Mouse (Mus musculus): ENCODE measurements at regions not wholly inside any gene's neighbourhood (a gene's known extent, or its start where the extent isn't known, plus 50 kb on each side); places are given as distances from the start of the nearest gene placed in this dataset.

- H3K27ac ChIP-seq, result no peak overlapping the region
- intact Hi-C loops (cut with DNase I), result loop anchor here (10.0 kb wide), 1 partner anchor 169 kb away; no protein-coding TSS in a partner anchor
- DNase-seq (ENCODE audit: extremely low spot score in 1 of 2, low spot score in 2 of 2), result no peak
- peak; percentile 34 for TF ChIP-seq CTCF (IDR thresholded peaks at IDR 0.05)
- H3K4me3 ChIP-seq, result no peak overlapping the region
Measured at GRCm38 (mm10) chr9:120774251-120774650, 154.8 kb upstream of the Ctnnb1 start.

GRCm38 (mm10) chr9:120774772-120775171, 154.2 kb upstream of the Ctnnb1 start:
- intact Hi-C loops (cut with DNase I), result loop anchor here (5.0 to 10.0 kb wide), 3 partner anchors 83 to 170 kb away; no protein-coding TSS in a partner anchor
- no peak overlapping the region for H3K4me3 ChIP-seq
- no peak for TF ChIP-seq CTCF (IDR thresholded peaks at IDR 0.05)
- no peak for DNase-seq (ENCODE audit: extremely low spot score in 1 of 2, low spot score in 2 of 2)
- H3K27ac ChIP-seq, result no peak overlapping the region

- intact Hi-C loops (cut with DNase I), result loop anchor here (5.0 to 10.0 kb wide), 3 partner anchors 82 to 171 kb away; no protein-coding TSS in a partner anchor
- TF ChIP-seq CTCF (IDR thresholded peaks at IDR 0.05), result peak; percentile 9; the same call in 1 of the 2 replicates
- DNase-seq (ENCODE audit: extremely low spot score in 1 of 2, low spot score in 2 of 2), result no peak
Measured at GRCm38 (mm10) chr9:120775721-120776120, 153.3 kb upstream of the Ctnnb1 start.

GRCm38 (mm10) chr9:120776456-120777001, 152.5 kb upstream of the Ctnnb1 start:
- no peak for TF ChIP-seq CTCF (IDR thresholded peaks at IDR 0.05)
- no peak for DNase-seq (ENCODE audit: extremely low spot score in 1 of 2, low spot score in 2 of 2)
- no peak overlapping the region for H3K27ac ChIP-seq
- no peak overlapping the region for H3K4me3 ChIP-seq
- intact Hi-C loops (cut with DNase I), result loop anchor here (5.0 to 10.0 kb wide), 3 partner anchors 81 to 172 kb away; no protein-coding TSS in a partner anchor

More at GRCm38 (mm10) chr9:120775721-120776120, 153.3 kb upstream of the Ctnnb1 start:
- Histone ChIP-seq H3K4me3 (no peak overlapping the region), H3K27ac (no peak overlapping the region)

- intact Hi-C loops (cut with DNase I), result loop anchor here (5.0 to 10.0 kb wide), 3 partner anchors 80 to 172 kb away; no protein-coding TSS in a partner anchor
Measured at GRCm38 (mm10) chr9:120777016-120777415, 152.0 kb upstream of the Ctnnb1 start.

GRCm38 (mm10) chr9:120777501-120777900, 151.5 kb upstream of the Ctnnb1 start:
- Histone ChIP-seq H3K4me3 (no peak overlapping the region), H3K27ac (peak overlapping the region; percentile 55)
- intact Hi-C loops (cut with DNase I), result loop anchor here (5.0 to 10.0 kb wide), 3 partner anchors 80 to 173 kb away; no protein-coding TSS in a partner anchor
- no peak for DNase-seq (ENCODE audit: extremely low spot score in 1 of 2, low spot score in 2 of 2)
- no peak; the same call in 1 of the 2 replicates for TF ChIP-seq CTCF (IDR thresholded peaks at IDR 0.05)

More at GRCm38 (mm10) chr9:120777016-120777415, 152.0 kb upstream of the Ctnnb1 start:
- no peak overlapping the region for H3K4me3 ChIP-seq
- DNase-seq (ENCODE audit: extremely low spot score in 1 of 2, low spot score in 2 of 2), result no peak
- no peak for TF ChIP-seq CTCF (IDR thresholded peaks at IDR 0.05)
- no peak overlapping the region for H3K27ac ChIP-seq

- no peak for DNase-seq (ENCODE audit: extremely low spot score in 1 of 2, low spot score in 2 of 2)
- TF ChIP-seq CTCF (IDR thresholded peaks at IDR 0.05), result no peak
- intact Hi-C loops (cut with DNase I), result loop anchor here (5.0 to 10.0 kb wide), 3 partner anchors 79 to 174 kb away; no protein-coding TSS in a partner anchor
- Histone ChIP-seq H3K27ac (peak overlapping the region; percentile 63), H3K4me3 (no peak overlapping the region)
Measured at GRCm38 (mm10) chr9:120778423-120778822, 150.6 kb upstream of the Ctnnb1 start.

GRCm38 (mm10) chr9:120794210-120794609, 134.8 kb upstream of the Ctnnb1 start:
- Histone ChIP-seq H3K4me3 (no peak overlapping the region), H3K27ac (no peak overlapping the region)
- TF ChIP-seq CTCF (IDR thresholded peaks at IDR 0.05), result no peak
- no peak for DNase-seq (ENCODE audit: extremely low spot score in 1 of 2, low spot score in 2 of 2)
- intact Hi-C loops (cut with DNase I), result no loop called here

GRCm38 (mm10) chr9:120796111-120796880, 132.7 kb upstream of the Ctnnb1 start:
- Histone ChIP-seq H3K27ac (no peak overlapping the region), H3K4me3 (no peak overlapping the region)
- intact Hi-C loops (cut with DNase I), result loop anchor here (5.0 kb wide), 1 partner anchor 136 kb away; no protein-coding TSS in a partner anchor
- no peak for TF ChIP-seq CTCF (IDR thresholded peaks at IDR 0.05)
- DNase-seq (ENCODE audit: extremely low spot score in 1 of 2, low spot score in 2 of 2), result no peak

GRCm38 (mm10) chr9:120797996-120798663, 130.9 kb upstream of the Ctnnb1 start:
- intact Hi-C loops (cut with DNase I), result loop anchor here (5.0 kb wide), 1 partner anchor 134 kb away; no protein-coding TSS in a partner anchor
- peak; percentile 39 to 52 for DNase-seq (ENCODE audit: extremely low spot score in 1 of 2, low spot score in 2 of 2)
- TF ChIP-seq CTCF (IDR thresholded peaks at IDR 0.05), result no peak
- Histone ChIP-seq H3K4me3 (no peak overlapping the region), H3K27ac (peak overlapping the region; percentile 50)

GRCm38 (mm10) chr9:120798901-120799300, 130.1 kb upstream of the Ctnnb1 start:
- no peak for DNase-seq (ENCODE audit: extremely low spot score in 1 of 2, low spot score in 2 of 2)

More at GRCm38 (mm10) chr9:120798901-120799300, 130.1 kb upstream of the Ctnnb1 start:
- intact Hi-C loops (cut with DNase I), result loop anchor here (5.0 kb wide), 1 partner anchor 133 kb away; no protein-coding TSS in a partner anchor
- H3K4me3 ChIP-seq, result no peak overlapping the region
- TF ChIP-seq CTCF (IDR thresholded peaks at IDR 0.05), result no peak
- no peak overlapping the region for H3K27ac ChIP-seq
